Mouse (Mus musculus) 3T3-L1 (cell line): ENCODE results near the gene Cyren.

Source experiments
- DNase-seq: peaks from one replicate; pipeline ENCODE4 v3.0.0-alpha.2; 2015; ENCODE audit warnings: low read depth, low spot score

Cyren gene

GRCm38 (mm10) chr6:34877509-34878321, at the start of gene Cyren:
TSS of gene Cyren (minus strand) at chr6:34878060.
- DNase-seq = peak; percentile 93

GRCm38 (mm10) chr6:34927594-34927993, 49.7 kb upstream of the Cyren start:
- DNase-seq = no peak

GRCm38 (mm10) chr6:34927156-34927555, 49.3 kb upstream of the Cyren start:
- peak; percentile 91 for DNase-seq

GRCm38 (mm10) chr6:34921941-34922340, 44.1 kb upstream of the Cyren start:
- DNase-seq = peak; percentile 56

- no peak for DNase-seq
These were observed 42.8 kb upstream of the Cyren start for GRCm38 (mm10) chr6:34920631-34921030.

- DNase-seq = no peak
These were observed 42.1 kb upstream of the Cyren start, which contains the start of gene Stra8 for GRCm38 (mm10) chr6:34919956-34920355. TSS of gene Stra8 (plus strand) at chr6:34920163.

- DNase-seq = no peak
These were observed 41.3 kb upstream of the Cyren start for GRCm38 (mm10) chr6:34919146-34919545.

- DNase-seq = no peak
These were observed 36.6 kb upstream of the Cyren start for GRCm38 (mm10) chr6:34914462-34914861.

GRCm38 (mm10) chr6:34913341-34914040, 35.6 kb upstream of the Cyren start:
- no peak for DNase-seq

GRCm38 (mm10) chr6:34910371-34911219, 32.7 kb upstream of the Cyren start, which contains the start of gene Wdr91:
TSS of gene Wdr91 (minus strand) at chr6:34910876.
- peak; percentile 91 for DNase-seq

GRCm38 (mm10) chr6:34909631-34910345, 31.9 kb upstream of the Cyren start:
- no peak for DNase-seq

GRCm38 (mm10) chr6:34907696-34908260, 29.9 kb upstream of the Cyren start:
- DNase-seq = no peak

- DNase-seq = no peak
These were observed 29.3 kb upstream of the Cyren start for GRCm38 (mm10) chr6:34907121-34907614.

GRCm38 (mm10) chr6:34906661-34907060, 28.8 kb upstream of the Cyren start:
- no peak for DNase-seq

GRCm38 (mm10) chr6:34906125-34906524, 28.3 kb upstream of the Cyren start:
- DNase-seq = peak; percentile 19

- DNase-seq = no peak
These were observed 26.5 kb upstream of the Cyren start for GRCm38 (mm10) chr6:34904361-34904760.

- no peak for DNase-seq
These were observed 26.0 kb upstream of the Cyren start for GRCm38 (mm10) chr6:34903851-34904250.

- DNase-seq = no peak
These were observed 25.6 kb upstream of the Cyren start for GRCm38 (mm10) chr6:34903441-34903840.

GRCm38 (mm10) chr6:34902578-34902977, 24.7 kb upstream of the Cyren start:
- no peak for DNase-seq

- no peak for DNase-seq
These were observed 24.1 kb upstream of the Cyren start for GRCm38 (mm10) chr6:34901911-34902444.
